Mouse (Mus musculus): ENCODE measurements around the gene Tmbim6. TPM values are rescaled to one million over a fixed set of nuclear protein-coding genes. Genes with fewer than 3 reads are reported as not detected.

Gene Tmbim6
- 235 and 239 TPM in 2 replicates for polyA plus RNA-seq (2014; fragmentation: Nextera tagmentation; extraction: Ambion mirVana)

DNA sequence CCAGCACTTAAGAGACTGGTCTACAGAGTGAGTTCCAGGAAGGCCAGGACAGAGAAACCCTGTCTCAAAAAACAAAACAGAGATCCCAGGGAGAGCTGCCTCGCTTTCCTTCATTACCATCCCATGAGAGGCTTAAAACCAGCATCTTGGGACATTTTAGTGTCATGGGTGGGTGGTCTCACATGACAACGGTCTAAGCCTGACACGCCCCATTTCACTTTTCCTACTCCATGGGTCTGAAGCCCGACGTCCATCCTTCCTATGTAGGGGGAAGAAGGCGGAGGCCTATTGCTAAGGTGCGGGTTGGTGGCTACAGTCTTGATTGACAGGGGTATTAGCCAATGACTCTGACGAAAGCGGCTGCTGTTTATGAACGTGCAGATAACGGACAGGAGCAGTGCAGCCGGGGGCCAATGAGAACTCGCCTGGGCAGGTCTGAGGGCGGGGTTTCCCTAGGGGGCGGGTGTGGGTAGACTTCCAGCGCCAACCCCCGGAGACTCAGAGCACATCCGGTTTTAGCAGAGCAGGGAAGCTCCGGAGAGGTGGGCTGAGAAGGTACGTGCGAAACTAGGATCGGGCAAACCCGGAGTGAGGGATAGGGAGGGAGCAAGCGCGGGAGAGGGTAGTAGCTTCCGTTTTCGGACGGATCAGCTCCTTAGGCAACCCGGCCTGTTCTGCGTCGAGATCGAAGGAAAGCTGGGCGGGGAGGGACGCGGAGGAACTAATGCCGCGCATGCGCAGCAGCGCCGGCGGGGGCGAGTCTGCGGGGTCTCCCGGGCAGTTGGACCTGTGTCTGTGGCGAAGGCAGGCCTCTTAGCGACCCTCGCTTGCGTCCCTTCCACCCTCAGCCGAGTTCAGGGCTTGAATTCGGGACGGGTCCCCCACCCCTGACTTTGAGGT lies at the start of gene Tmbim6:
Gene Tmbim6, plus strand, starts transcription at position 397 of the 900 bp plus-strand sequence.
- Histone ChIP-seq H3K9me3 (ENCODE audit: control insufficient read depth, low read length) (no peaks in the 10 kb centered on the region), H3K27ac (replicated peaks in 1 of 2; ENCODE audit: control insufficient read depth in 1 of 2, insufficient read depth in 1 of 2, low read depth in 2 of 2, low read length in 2 of 2) (peak within 1 kb of the TSS; percentile 92 to 93), H3K4me2 (ENCODE audit: low read length) (peak within 1 kb of the TSS; percentile 98), H3K4me1 (ENCODE audit: control insufficient read depth in 2 of 2, insufficient read depth in 2 of 2, low read length in 2 of 2) (peaks cover 11 to 45% of the 10 kb centered on the region in 2 experiments), H3K36me3 (ENCODE audit: control insufficient read depth, insufficient read depth, low read length) (no peaks in the 10 kb centered on the region), H3K4me3 (ENCODE audit: control insufficient read depth in 1 of 2, insufficient read depth in 1 of 2, low read depth in 1 of 2, low read length in 2 of 2) (peak within 1 kb of the TSS; percentile 87 to 96), H3K27me3 (ENCODE audit: control insufficient read depth, insufficient read depth, low read length) (no peaks in the 10 kb centered on the region), H3K9ac (ENCODE audit: low read length) (peak within 1 kb of the TSS; percentile 93)
- peak; percentile 100 for ATAC-seq (ENCODE audit: insufficient number of reproducible peaks, insufficient read depth, low FRiP score, low read depth)
- 1% methylated on average over 49 of the region's 51 CpGs for WGBS

DNA sequence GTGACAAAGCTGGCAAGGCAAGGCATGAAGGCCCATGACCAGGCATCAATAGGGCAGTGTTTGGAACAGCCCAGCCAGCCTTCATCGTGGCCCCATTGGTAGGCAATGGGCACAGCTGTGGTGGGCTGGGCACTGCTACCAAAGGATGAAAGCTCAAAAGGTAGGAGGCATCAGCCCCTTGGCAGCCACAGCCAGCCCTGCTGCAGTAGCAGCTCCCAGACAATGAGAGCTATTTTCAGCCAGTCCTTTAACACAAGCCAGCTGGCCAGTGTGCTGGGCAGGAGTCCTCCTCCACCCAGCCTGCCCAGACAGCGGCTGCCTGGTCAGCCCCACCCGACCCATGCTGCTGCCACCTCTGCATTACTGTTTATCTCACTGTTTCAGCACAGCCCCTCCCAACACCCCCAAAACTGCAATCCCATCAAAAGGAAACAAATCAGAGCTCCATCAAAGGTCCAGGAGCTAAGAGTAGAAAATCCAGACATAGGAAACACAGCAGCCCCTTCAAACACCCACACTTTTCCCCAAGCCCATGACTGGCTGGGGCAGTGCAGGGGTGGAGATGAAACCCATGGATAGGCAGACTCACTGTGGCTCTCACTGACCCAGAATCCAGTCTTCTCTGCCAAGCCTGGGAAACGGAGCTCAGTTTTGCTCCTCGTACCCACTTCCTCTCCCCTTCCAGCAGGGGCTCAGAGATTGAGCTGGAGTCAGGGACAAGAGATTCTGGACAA lies 49.1 kb upstream of the Tmbim6 start:
- Histone ChIP-seq H3K27ac (replicated peaks in 1 of 2; ENCODE audit: control insufficient read depth in 1 of 2, insufficient read depth in 1 of 2, low read depth in 2 of 2, low read length in 2 of 2) (peak overlapping the region; percentile 91 to 93), H3K4me1 (ENCODE audit: control insufficient read depth in 2 of 2, insufficient read depth in 2 of 2, low read length in 2 of 2) (peaks cover 45 to 74% of the 10 kb centered on the region in 2 experiments), H3K36me3 (ENCODE audit: control insufficient read depth, insufficient read depth, low read length) (no peaks in the 10 kb centered on the region), H3K4me3 (ENCODE audit: control insufficient read depth in 1 of 2, insufficient read depth in 1 of 2, low read depth in 1 of 2, low read length in 2 of 2) (no peak overlapping the region), H3K4me2 (ENCODE audit: low read length) (peak overlapping the region; percentile 48), H3K9ac (ENCODE audit: low read length) (peak overlapping the region; percentile 66), H3K9me3 (ENCODE audit: control insufficient read depth, low read length) (no peaks in the 10 kb centered on the region), H3K27me3 (ENCODE audit: control insufficient read depth, insufficient read depth, low read length) (no peaks in the 10 kb centered on the region)
- ATAC-seq (ENCODE audit: insufficient number of reproducible peaks, insufficient read depth, low FRiP score, low read depth) = peak; percentile 85
- WGBS = 15% methylated on average over 5 of the region's 5 CpGs

DNA sequence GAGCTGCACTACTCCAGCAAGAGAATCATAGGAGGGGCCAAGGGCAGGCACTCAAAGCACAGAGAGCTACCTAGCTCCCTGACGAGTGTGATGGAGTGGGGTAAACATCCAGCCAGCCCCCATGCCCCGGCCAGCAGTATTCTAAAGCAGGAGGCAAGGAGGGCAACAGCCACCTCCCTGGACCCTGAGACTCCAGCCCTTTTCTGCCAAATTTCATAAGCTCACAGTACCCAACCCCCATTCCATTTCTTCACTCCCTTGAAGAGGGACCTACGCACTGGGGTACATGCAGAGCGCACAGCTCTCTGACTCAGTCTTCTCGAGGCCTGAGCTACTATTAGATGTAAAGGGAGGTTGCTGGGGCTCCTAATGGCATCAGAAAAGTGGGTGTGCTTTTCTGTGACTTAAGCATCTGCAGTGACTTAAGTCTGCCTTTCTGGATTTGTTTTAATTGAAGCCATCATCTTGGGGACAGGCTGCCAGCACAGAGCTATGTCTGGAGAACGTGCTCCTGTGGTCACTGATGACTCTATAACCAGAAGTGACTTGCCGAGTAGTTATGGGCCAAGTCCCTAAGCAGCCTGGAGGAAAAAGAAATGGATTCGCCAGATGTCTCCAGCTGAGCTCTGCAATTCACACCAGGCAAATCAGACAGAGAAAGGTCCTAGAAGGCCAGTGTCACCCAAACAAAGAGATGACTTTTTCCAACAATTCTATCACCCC lies 48.4 kb upstream of the Tmbim6 start:
- Histone ChIP-seq H3K27me3 (ENCODE audit: control insufficient read depth, insufficient read depth, low read length) (no peaks in the 10 kb centered on the region), H3K27ac (replicated peaks in 1 of 2; ENCODE audit: control insufficient read depth in 1 of 2, insufficient read depth in 1 of 2, low read depth in 2 of 2, low read length in 2 of 2) (peak overlapping the region; percentile 91 to 93), H3K4me3 (ENCODE audit: control insufficient read depth in 1 of 2, insufficient read depth in 1 of 2, low read depth in 1 of 2, low read length in 2 of 2) (no peak overlapping the region), H3K4me1 (ENCODE audit: control insufficient read depth in 2 of 2, insufficient read depth in 2 of 2, low read length in 2 of 2) (peaks cover 45 to 68% of the 10 kb centered on the region in 2 experiments), H3K4me2 (ENCODE audit: low read length) (peak overlapping the region; percentile 48), H3K9me3 (ENCODE audit: control insufficient read depth, low read length) (no peaks in the 10 kb centered on the region), H3K9ac (ENCODE audit: low read length) (peak overlapping the region; percentile 66), H3K36me3 (ENCODE audit: control insufficient read depth, insufficient read depth, low read length) (no peaks in the 10 kb centered on the region)
- WGBS = 56% methylated on average over 8 of the region's 8 CpGs
- 0 out of 2 replicates have a peak, but pooled peaks have one; percentile 6 for ATAC-seq (ENCODE audit: insufficient number of reproducible peaks, insufficient read depth, low FRiP score, low read depth)

DNA sequence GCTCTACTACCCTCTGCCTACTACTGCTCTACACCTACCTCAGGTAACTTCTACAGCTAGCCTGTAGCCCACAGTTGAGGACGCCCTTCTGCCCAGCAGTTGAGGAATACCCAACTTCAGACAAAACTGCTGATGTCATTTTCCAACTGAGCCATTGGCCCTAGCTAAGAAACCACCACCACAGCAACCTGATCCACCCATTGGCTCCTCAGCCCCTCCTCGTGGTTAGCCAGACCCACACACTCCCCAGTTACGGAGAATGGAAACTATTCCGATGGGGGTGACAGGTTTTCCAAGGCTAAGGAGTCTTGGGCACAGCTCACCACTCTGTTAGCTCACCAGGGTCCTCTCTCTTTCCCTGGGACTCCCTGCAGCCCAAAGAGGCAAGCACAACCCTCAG lies 47.7 kb upstream of the Tmbim6 start:
- Histone ChIP-seq H3K9ac (ENCODE audit: low read length) (no peak overlapping the region; the same call in 1 of the 2 replicates), H3K27ac (replicated peaks in 1 of 2; ENCODE audit: control insufficient read depth in 1 of 2, insufficient read depth in 1 of 2, low read depth in 2 of 2, low read length in 2 of 2) (peak overlapping the region in 1 of 2 experiments; percentile 93; a peak in 3 of 4 replicates), H3K9me3 (ENCODE audit: control insufficient read depth, low read length) (no peaks in the 10 kb centered on the region), H3K4me1 (ENCODE audit: control insufficient read depth in 2 of 2, insufficient read depth in 2 of 2, low read length in 2 of 2) (peaks cover 42 to 63% of the 10 kb centered on the region in 2 experiments), H3K36me3 (ENCODE audit: control insufficient read depth, insufficient read depth, low read length) (no peaks in the 10 kb centered on the region), H3K27me3 (ENCODE audit: control insufficient read depth, insufficient read depth, low read length) (no peaks in the 10 kb centered on the region), H3K4me3 (ENCODE audit: control insufficient read depth in 1 of 2, insufficient read depth in 1 of 2, low read depth in 1 of 2, low read length in 2 of 2) (no peak overlapping the region), H3K4me2 (ENCODE audit: low read length) (no peak overlapping the region)
- no peak for ATAC-seq (ENCODE audit: insufficient number of reproducible peaks, insufficient read depth, low FRiP score, low read depth)
- 48% methylated on average over 4 of the region's 4 CpGs for WGBS

DNA sequence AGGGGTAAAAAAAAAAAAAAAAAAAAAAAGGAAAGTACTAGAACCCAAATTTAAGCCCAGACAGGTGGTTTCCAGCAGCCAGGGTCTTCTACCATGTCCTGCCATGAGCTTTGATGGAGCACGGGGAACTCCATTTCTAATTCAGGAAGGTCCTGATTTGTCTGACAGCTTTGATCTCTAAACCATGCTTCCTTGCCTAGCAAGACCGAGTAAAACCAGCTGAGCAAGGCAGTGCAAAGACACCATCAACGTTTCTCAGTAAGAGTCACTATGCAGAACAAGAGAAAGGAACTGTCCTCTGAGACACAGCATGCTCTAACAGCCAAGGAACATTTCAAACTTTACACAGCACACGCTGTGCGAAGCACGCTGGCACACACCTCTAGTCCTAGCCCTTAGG lies 41.1 kb upstream of the Tmbim6 start:
- H3K27me3 ChIP-seq (ENCODE audit: control insufficient read depth, insufficient read depth, low read length) = no peaks in the 10 kb centered on the region
- no peak for ATAC-seq (ENCODE audit: insufficient number of reproducible peaks, insufficient read depth, low FRiP score, low read depth)
- no peak overlapping the region for H3K9ac ChIP-seq (ENCODE audit: low read length)
- H3K36me3 ChIP-seq (ENCODE audit: control insufficient read depth, insufficient read depth, low read length) = 0 out of 2 replicates have a peak, but pooled peaks cover 3% of the 10 kb centered on the region
- 0 out of 4 replicates have a peak overlapping the region, but pooled peaks of 1 of the 2 experiments have one; percentile 19 for H3K27ac ChIP-seq (replicated peaks in 1 of 2; ENCODE audit: control insufficient read depth in 1 of 2, insufficient read depth in 1 of 2, low read depth in 2 of 2, low read length in 2 of 2)
- 57% methylated on average over 6 of the region's 6 CpGs for WGBS
- H3K4me2 ChIP-seq (ENCODE audit: low read length) = no peak overlapping the region
- H3K9me3 ChIP-seq (ENCODE audit: control insufficient read depth, low read length) = no peaks in the 10 kb centered on the region
- H3K4me3 ChIP-seq (ENCODE audit: control insufficient read depth in 1 of 2, insufficient read depth in 1 of 2, low read depth in 1 of 2, low read length in 2 of 2) = no peak overlapping the region
- H3K4me1 ChIP-seq (ENCODE audit: control insufficient read depth in 2 of 2, insufficient read depth in 2 of 2, low read length in 2 of 2) = peaks cover 16 to 49% of the 10 kb centered on the region in 2 experiments

DNA sequence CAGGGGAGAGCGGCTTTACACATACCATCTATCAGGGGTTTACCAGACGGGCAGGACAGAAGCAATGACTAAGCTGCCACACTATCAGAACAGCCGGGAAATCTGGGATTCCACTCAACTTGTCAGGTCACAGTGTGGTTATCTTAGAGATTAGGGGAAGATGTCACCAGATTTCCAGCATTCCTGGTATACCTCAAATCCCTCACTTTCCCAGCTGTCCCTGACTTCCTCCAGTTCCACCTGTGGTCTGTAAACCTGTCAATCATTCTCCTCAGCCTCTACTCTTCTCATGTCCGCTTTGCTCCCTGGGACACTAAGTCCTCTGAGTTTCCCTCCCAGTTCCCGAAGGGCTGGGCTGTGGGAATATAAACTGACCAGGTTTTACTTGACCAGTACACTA lies 40.4 kb upstream of the Tmbim6 start:
- 0 out of 2 replicates have a peak, but pooled peaks cover 3% of the 10 kb centered on the region for H3K36me3 ChIP-seq (ENCODE audit: control insufficient read depth, insufficient read depth, low read length)
- H3K27ac ChIP-seq (replicated peaks in 1 of 2; ENCODE audit: control insufficient read depth in 1 of 2, insufficient read depth in 1 of 2, low read depth in 2 of 2, low read length in 2 of 2) = 0 out of 4 replicates have a peak overlapping the region, but pooled peaks of 1 of the 2 experiments have one; percentile 19
- no peak for ATAC-seq (ENCODE audit: insufficient number of reproducible peaks, insufficient read depth, low FRiP score, low read depth)
- H3K9me3 ChIP-seq (ENCODE audit: control insufficient read depth, low read length) = no peaks in the 10 kb centered on the region
- 0 out of 2 replicates have a peak overlapping the region, but pooled peaks have one; percentile 1 for H3K9ac ChIP-seq (ENCODE audit: low read length)
- peaks cover 23 to 56% of the 10 kb centered on the region in 2 experiments for H3K4me1 ChIP-seq (ENCODE audit: control insufficient read depth in 2 of 2, insufficient read depth in 2 of 2, low read length in 2 of 2)
- no peak overlapping the region for H3K4me2 ChIP-seq (ENCODE audit: low read length)
- H3K27me3 ChIP-seq (ENCODE audit: control insufficient read depth, insufficient read depth, low read length) = no peaks in the 10 kb centered on the region
- no peak overlapping the region for H3K4me3 ChIP-seq (ENCODE audit: control insufficient read depth in 1 of 2, insufficient read depth in 1 of 2, low read depth in 1 of 2, low read length in 2 of 2)
- WGBS = 30% methylated on average over 5 of the region's 5 CpGs

DNA sequence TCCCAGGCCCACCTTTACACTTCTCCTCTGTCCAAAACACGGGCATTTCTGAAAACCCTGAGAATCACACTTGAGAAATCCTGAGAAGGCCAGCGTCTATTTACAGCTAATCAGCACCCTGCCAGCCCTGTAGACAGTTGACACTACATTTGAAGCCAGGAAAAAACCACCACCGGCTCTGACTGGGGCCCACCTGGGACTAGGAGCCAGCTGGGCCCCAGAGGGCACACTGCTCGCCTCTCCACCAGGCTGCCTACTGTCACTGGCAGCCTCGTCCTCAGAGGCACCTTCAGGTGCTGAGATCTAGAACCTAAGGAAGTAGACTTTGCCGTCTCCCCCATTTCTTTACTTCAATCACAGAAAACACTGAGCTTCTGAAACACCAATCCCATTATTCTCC lies 37.0 kb upstream of the Tmbim6 start:
- no peak for ATAC-seq (ENCODE audit: insufficient number of reproducible peaks, insufficient read depth, low FRiP score, low read depth)
- WGBS = 34% methylated on average over 6 of the region's 6 CpGs
- H3K27me3 ChIP-seq (ENCODE audit: control insufficient read depth, insufficient read depth, low read length) = no peaks in the 10 kb centered on the region
- peak overlapping the region; percentile 38; the same call in 1 of the 2 replicates for H3K9ac ChIP-seq (ENCODE audit: low read length)
- peaks cover 26 to 56% of the 10 kb centered on the region in 2 experiments for H3K4me1 ChIP-seq (ENCODE audit: control insufficient read depth in 2 of 2, insufficient read depth in 2 of 2, low read length in 2 of 2)
- 0 out of 2 replicates have a peak, but pooled peaks cover 3% of the 10 kb centered on the region for H3K36me3 ChIP-seq (ENCODE audit: control insufficient read depth, insufficient read depth, low read length)
- no peak overlapping the region for H3K4me2 ChIP-seq (ENCODE audit: low read length)
- no peak overlapping the region for H3K4me3 ChIP-seq (ENCODE audit: control insufficient read depth in 1 of 2, insufficient read depth in 1 of 2, low read depth in 1 of 2, low read length in 2 of 2)
- H3K27ac ChIP-seq (replicated peaks in 1 of 2; ENCODE audit: control insufficient read depth in 1 of 2, insufficient read depth in 1 of 2, low read depth in 2 of 2, low read length in 2 of 2) = peak overlapping the region; percentile 55 to 66; a peak in 3 of 4 replicates
- H3K9me3 ChIP-seq (ENCODE audit: control insufficient read depth, low read length) = no peaks in the 10 kb centered on the region

All from heart, embryonic 14.5 days (tissue).